Mouse (Mus musculus): ENCODE data around the gene Olfr749.
"Not testable (repeated sequence)": the region's sequence is repeated elsewhere in the genome, so short reads cannot be mapped to it uniquely, and the experiment has no call there.

GRCm38 (mm10) chr14:50719875-50720274 lies 25.0 kb downstream of the Olfr749 start:
- not testable (repeated sequence) for TF ChIP-seq POLR2A (IDR thresholded peaks at IDR 0.05; ENCODE audit: insufficient read depth, low read length); CTCF (IDR thresholded peaks at IDR 0.05; ENCODE audit: low read depth, low read length); EP300 (IDR thresholded peaks at IDR 0.05; ENCODE audit: insufficient read depth, low read depth, low read length)

Data from ES-Bruce4 (cell line).